Mouse (Mus musculus): Measurements from ENCODE around the gene Fryl. TPM values are rescaled to one million over a fixed set of nuclear protein-coding genes. Genes with fewer than 3 reads are reported as not detected.

Fryl gene
- polyA plus RNA-seq, 1 experiment from 2014 or later, result 63.2 TPM

Other genes with a start within 250 kb of the Fryl start
- 0.27 and 0.31 TPM in 2 replicates for gene Slc10a4, start 249.7 kb downstream of the Fryl start, polyA plus RNA-seq (2015; fragmentation: Nextera tagmentation; extraction: Ambion mirVana)
- gene Ociad1, start 36.2 kb upstream of the Fryl start, polyA plus RNA-seq (2015; fragmentation: Nextera tagmentation; extraction: Ambion mirVana), result 216 and 233 TPM in 2 replicates
- gene Ociad2, start 84.4 kb upstream of the Fryl start, polyA plus RNA-seq (2015; fragmentation: Nextera tagmentation; extraction: Ambion mirVana), result 55.6 and 57.7 TPM in 2 replicates
- gene Cwh43, start 149.5 kb upstream of the Fryl start, polyA plus RNA-seq (2015; fragmentation: Nextera tagmentation; extraction: Ambion mirVana), result 0.14 and 0.35 TPM in 2 replicates
- gene Dcun1d4, start 224.4 kb upstream of the Fryl start, polyA plus RNA-seq (2015; fragmentation: Nextera tagmentation; extraction: Ambion mirVana), result 5.9 and 8.8 TPM in 2 replicates